Mouse (Mus musculus) heart, adult 8-10 months (tissue): ENCODE measurements at regions not wholly inside any gene's neighbourhood (a gene's known extent, or its start where the extent isn't known, plus 50 kb on each side); places are given as distances from the start of the nearest gene placed in this dataset.

Experiments
- DNase-seq: peaks from one replicate; pipeline ENCODE4 v3.0.0; 2022; ENCODE audit warnings: low spot score

DNA sequence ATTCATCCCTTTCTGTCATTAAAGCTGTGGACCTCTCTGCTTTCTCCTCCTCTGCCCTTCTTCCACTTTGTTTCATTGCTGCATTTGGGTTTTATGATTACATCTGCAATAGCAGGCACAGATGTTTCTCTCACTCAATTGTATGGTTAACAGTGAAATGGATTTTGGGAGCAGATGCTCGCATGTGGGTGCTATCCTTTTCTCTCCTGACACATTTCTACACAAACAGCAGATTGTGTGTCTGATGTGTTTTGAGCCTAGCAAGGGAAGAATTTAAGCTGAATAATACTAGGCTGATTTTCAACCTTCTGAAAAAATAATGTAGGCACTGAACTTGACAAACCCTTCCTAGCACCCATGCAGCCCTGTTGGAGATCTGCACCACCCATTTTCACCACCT is 56.9 kb upstream of the Ldoc1 start:
- no peak for DNase-seq

DNA sequence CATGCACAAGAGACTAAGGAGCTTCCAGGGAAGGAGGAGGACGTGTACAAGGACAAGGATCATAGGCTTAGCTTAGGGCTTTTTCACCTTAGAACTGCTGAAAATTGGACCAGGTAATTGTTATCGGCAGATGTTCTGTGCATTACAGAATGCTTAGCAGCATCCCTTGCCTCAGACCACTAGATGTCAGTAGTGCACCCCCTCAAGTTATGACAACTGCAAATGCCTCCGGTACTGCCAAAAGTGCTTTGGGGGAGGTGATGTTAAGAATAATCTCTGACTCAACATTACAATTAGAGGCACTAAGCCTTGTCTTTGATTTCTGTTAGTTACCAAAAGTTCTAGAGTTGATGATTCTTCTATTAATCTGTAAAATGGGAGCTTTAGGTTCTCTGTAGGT is 56.2 kb upstream of the Ldoc1 start:
- peak; percentile 1 for DNase-seq
